Mouse (Mus musculus) bone marrow macrophage, adult 2 months (primary cell): Measurements from ENCODE around the gene Spdye4b. TPM values are rescaled to one million over a fixed set of nuclear protein-coding genes. Genes with fewer than 3 reads are reported as not detected.
"Not testable (repeated sequence)": the region's sequence is repeated elsewhere in the genome, so short reads cannot be mapped to it uniquely, and the experiment has no call there.

Experiments
- H3K27ac ChIP-seq: 2 replicates; pipeline ENCODE4 v1.5.1; 2012; ENCODE audit warnings: low read depth, low read length; ENCODE audit not compliant: insufficient read depth
- H3K4me1 ChIP-seq: 2 replicates; pipeline ENCODE4 v1.6.1; 2012; ENCODE audit warnings: low read length; ENCODE audit not compliant: control insufficient read depth, insufficient read depth
- H3K4me3 ChIP-seq: 2 replicates; pipeline ENCODE4 v1.5.1; 2012; ENCODE audit warnings: mild to moderate bottlenecking, low read length, moderate library complexity; ENCODE audit not compliant: insufficient read depth
- CTCF ChIP-seq: IDR thresholded peaks from 2 replicates; pipeline ENCODE4 v1.5.1; 2012; ENCODE audit warnings: low read depth, mild to moderate bottlenecking, low read length, moderate library complexity
- POLR2A ChIP-seq: IDR thresholded peaks from 2 replicates; pipeline ENCODE4 v1.6.1; 2012; ENCODE audit warnings: mild to moderate bottlenecking, low read depth, low read length, borderline replicate concordance
- polyA plus RNA-seq: library from polyadenylated mRNA; stranded (reverse); fragments of >200 nt; gene quantifications from 2 replicates; pipeline ENCODE4 v1.2.4, GENCODE M21; 2012; ENCODE audit not compliant: missing spikeins, insufficient read depth, insufficient read length

Spdye4b gene
- polyA plus RNA-seq, result not detected in 2 replicates

DNA sequence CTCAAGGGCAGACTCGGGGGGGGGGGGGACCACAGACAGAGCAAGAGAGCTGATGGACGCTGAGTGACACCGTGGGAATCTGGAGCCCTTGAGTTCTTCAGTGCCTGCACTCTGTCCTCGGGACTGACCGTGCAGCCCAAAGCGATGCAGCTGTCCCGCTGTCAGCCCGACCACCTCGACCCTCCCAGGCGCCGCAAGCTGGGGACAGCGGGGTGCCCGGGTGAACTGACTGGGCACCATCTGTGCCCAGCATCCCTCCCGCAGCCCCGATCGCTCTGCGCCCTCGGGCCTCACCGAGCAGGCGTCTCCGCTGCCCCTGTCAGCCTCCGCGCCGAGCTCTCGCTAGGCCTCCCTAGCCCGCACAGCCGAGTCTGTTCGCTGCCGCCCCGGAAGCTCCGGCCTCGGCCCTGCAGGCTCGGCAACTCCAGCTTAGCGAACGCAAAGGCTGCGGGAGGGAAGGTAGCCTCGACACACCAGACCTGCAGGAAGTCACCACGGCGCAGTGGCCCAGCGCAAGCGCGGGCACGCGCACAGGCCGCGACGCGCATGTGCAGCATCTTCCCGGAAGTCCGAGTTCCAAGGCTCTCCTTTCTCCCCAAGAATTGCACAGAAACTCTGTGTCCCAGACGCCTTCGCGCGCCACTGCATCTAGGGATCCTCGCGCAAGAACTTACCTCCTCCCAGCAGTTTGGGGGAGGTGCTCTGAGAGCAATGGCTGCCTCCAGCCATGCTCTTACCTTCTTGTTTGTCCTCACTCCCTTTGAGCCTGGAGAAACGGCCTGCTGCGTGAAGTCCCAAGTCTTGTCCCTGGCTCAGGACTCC lies at the start of gene Spdye4b, which contains the start of gene Rbak:
TSS of gene Spdye4b (plus strand) at position 763 of the 822 bp plus-strand sequence.
TSS of gene Rbak (minus strand) at position 521 of the 822 bp plus-strand sequence.
- H3K4me1 ChIP-seq, result peaks cover 5% of the 10 kb centered on the region
- H3K4me3 ChIP-seq, result peak within 1 kb of the TSS; percentile 92
- peak within 1 kb of the TSS; percentile 48; the same call in 1 of the 2 replicates for H3K27ac ChIP-seq
- no peak for TF ChIP-seq CTCF
- TF ChIP-seq POLR2A, result 0 out of 2 replicates have a peak, but pooled peaks have one; percentile 61

DNA sequence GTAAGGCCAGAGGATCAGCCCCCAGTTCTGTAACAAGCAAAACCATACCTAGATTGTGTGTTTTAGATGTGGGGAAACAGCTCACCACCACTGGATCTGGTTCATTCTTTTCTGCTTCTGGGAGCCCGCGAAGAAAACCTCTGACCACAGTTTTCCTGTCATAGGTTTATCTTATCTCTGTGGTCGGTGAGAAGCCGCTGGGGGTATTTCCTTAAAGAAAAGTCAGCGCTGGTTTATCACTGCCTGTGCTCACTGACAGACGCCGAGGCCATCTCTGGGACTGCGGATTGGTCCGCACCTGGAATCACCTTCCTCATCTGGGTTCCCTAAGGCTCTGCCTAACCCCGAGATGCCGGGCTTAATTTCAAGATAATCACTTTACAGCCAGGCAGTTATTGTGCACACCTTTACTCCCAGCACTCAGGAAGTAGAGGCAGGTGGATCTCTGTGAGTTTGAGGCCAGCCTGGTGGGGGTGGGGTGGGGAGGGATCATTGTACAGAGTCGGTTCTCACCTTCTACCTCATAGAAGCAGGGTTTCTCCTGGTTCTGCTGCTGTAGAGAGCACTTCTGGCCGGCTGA lies 47.8 kb upstream of the Spdye4b start:
- H3K4me3 ChIP-seq, result no peak overlapping the region
- H3K4me1 ChIP-seq, result no peaks in the 10 kb centered on the region
- TF ChIP-seq CTCF (no peak), POLR2A (no peak)
- H3K27ac ChIP-seq, result no peak overlapping the region

DNA sequence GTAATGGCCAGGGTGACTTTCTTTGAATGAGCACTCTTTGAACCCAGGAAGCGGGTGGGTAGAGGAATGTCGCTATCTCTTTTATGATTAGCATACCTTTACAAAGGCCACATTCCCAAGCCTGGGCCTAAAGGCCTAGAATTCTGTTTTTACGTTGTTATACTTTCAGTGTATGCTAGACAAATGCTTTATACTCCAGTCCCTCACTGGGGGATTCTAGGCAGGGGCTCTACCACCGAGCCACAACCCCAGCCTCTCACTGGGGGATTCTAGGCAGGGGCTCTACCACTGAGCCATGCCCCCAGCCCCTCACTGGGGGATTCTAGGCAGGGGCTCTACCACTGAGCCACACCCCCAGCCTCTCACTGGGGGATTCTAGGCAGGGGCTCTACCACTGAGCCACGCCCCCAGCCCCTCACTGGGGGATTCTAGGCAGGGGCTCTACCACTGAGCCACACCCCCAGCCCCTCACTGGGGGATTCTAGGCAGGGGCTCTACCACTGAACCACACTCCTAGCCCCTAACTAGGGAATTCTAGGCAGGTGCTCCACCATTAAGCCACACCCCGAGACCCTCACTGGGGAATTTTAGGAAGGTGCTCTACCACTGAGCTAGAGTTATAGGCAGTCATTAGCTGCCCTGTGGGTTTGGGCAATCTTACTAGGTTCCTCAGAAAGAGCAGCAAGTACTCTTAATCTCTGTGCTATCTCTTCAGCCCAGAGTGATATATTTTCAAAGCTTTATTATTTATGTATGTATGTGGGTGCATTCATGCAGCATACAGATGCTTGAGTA lies 46.4 kb upstream of the Spdye4b start:
- not testable (repeated sequence) for H3K4me1 ChIP-seq, H3K4me3 ChIP-seq, H3K27ac ChIP-seq

DNA sequence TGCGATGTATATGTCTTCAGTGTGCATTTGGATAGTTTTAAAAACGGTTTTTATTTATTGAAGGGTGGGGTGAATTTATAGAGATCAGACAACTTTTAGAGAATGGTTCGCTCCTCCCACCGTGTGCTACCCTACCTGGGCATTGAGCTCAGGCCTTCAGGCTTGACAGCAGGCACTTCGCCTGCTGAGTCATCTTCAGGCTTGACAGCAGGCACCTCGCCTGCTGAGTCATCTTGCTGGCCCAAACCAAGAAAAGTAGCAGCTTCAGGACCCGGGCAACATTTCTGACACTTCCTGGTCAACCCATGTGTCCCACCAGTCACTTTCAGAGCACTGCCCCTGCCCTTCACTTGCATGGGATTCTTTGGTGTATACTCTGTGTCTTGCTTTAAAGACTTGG lies 45.8 kb upstream of the Spdye4b start:
- Histone ChIP-seq H3K27ac (no peak overlapping the region), H3K4me1 (no peaks in the 10 kb centered on the region), H3K4me3 (no peak overlapping the region)
- TF ChIP-seq POLR2A, result no peak
- no peak for TF ChIP-seq CTCF

DNA sequence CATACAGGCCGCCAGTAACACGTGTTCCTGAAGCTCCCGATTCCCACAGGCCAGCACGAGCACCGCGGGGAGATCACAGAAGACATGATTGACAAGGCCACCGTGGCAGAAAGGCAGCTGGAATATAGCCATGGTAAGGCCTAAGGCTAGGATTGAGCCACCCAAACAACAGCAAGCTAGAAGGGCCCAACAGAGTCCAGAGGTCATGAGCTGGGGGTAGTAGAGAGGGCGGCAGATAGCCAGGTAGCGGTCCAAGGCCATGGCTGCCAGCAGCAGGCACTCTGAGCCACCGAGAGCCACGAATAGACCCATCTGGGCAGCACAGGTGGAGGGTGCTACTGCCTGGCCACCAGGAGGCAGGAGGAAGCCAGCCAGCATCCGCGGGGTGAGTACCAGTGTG lies 43.2 kb upstream of the Spdye4b start:
- Histone ChIP-seq H3K4me1 (no peaks in the 10 kb centered on the region), H3K27ac (no peak overlapping the region), H3K4me3 (no peak overlapping the region)
- TF ChIP-seq CTCF (no peak), POLR2A (no peak)

DNA sequence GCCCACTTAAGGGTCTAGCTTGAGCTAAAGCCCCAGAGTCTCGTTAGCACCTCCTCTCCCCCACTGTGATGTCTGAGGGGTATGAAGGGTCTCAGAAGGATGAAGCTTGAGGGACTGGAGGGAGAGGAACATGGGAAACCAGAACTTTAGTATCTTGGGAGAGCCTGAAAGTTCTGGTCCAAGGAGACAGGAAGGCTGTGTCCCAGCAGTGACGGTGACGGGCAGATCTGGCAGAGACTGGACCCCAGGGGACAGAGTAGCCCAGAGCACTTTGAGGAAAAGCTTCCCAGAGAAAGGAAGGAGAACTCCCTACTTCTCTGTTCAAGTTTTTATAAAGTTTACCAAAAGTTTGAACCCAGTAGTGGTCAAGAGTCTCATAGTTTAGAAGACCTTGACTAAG lies 33.3 kb upstream of the Spdye4b start, which contains the start of gene Olfr718-ps1:
TSS of gene Olfr718-ps1 (minus strand) at position 101 of the 400 bp plus-strand sequence.
- Histone ChIP-seq H3K27ac (no peak within 1 kb of the TSS), H3K4me1 (no peaks in the 10 kb centered on the region), H3K4me3 (no peak within 1 kb of the TSS)
- TF ChIP-seq POLR2A (no peak), CTCF (no peak)

DNA sequence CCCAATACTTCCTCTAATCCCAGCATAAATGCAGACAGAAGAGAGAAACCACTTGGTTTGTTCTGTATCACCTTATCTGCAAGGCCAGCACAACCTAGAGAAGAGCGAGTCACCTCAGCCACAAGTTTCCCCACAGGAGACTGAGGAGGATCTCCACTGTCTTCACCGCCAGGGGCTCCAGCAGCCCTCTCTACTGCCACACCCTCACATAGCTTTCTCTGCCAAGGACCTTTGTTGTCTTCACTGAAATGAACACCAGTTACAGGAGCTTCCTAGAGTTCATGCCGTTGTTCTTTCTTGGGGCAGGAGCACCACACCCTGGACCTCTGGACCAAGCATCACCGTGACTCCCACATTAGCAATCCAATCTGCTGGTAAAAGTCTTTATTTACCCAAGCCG lies 32.2 kb upstream of the Spdye4b start:
- TF ChIP-seq CTCF (no peak), POLR2A (no peak)
- Histone ChIP-seq H3K27ac (no peak overlapping the region), H3K4me1 (no peaks in the 10 kb centered on the region), H3K4me3 (no peak overlapping the region)

DNA sequence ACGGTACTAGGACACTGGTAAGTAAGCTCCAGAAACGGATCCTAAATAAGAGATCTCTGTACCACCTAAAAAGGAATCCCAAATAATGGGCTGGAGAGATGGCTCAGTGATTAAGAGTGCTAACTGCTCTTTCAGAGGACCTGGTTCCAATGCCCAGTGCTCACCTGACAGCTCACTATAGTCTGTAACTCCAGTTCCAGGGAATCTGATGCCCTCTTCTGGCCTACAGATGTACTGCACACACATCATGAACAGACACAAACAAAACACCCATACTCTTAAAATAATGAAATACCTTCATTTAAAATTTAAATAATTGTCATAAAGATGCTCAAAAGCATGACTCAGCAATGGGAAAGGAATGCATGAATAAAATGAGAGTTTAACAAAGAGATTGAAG lies 31.3 kb upstream of the Spdye4b start:
- Histone ChIP-seq H3K4me1 (no peaks in the 10 kb centered on the region), H3K27ac (no peak overlapping the region), H3K4me3 (no peak overlapping the region)
- TF ChIP-seq POLR2A (no peak), CTCF (no peak)

DNA sequence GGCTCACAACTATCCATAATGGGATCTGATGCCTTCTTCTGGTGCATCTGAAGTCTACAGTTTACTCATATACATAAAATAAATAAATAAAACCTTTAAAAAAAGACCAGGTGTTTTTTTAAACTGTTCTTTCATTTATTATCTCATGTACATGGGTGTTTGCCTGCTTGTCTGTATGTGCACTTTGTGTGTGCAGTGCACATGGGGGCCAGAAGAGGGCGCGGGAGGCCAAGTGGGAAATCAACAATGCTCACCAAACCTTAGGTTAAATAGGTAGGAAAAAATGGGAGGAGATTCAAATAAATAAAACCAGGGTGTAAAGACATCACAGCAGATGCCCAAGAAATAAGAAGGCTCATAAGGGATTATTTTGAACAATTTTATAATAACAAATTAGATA lies 30.8 kb upstream of the Spdye4b start:
- H3K4me1 ChIP-seq, result no peaks in the 10 kb centered on the region
- no peak overlapping the region for H3K27ac ChIP-seq
- TF ChIP-seq CTCF (no peak), POLR2A (no peak)
- H3K4me3 ChIP-seq, result no peak overlapping the region
